Mouse (Mus musculus): ENCODE results near the gene Znhit6. TPM values are rescaled to one million over a fixed set of nuclear protein-coding genes. Genes with fewer than 3 reads are reported as not detected.

Gene Znhit6
- polyA plus RNA-seq, 1 experiment from 2014 or later = 26.0 TPM

DNA sequence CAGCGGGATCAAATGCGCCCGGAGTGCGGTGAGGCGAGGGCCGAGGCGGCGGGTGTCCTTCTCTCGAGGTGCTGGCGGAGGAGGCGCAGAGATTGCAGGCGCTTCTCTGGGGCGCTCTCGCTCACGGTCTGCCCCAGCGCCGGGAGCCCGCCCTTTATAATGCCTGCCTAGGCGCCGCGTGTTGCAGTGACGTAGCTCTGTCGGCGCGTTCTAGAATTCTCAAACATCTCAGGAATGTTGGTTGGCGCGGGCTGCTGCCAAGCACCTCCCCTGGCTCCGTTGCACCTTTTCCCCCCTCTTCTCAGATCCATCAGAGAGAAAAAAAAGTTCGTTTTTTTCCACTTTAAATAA lies 73.8 kb downstream of the Znhit6 start, which contains the start of gene Ccn1:
Ccn1 (minus strand) TSS at position 130 of the 351 bp plus-strand sequence.
- H3K4me2 ChIP-seq = peak within 1 kb of the TSS; percentile 80
- H3K27me3 ChIP-seq (ENCODE audit: control insufficient read depth, insufficient read depth, low read length) = no peaks in the 10 kb centered on the region
- H3K27ac ChIP-seq (ENCODE audit: low read depth, low read length) = peak within 1 kb of the TSS; percentile 95
- H3K4me3 ChIP-seq (ENCODE audit: low read depth, low read length) = peak within 1 kb of the TSS; percentile 89
- no peaks in the 10 kb centered on the region for H3K9me3 ChIP-seq (replicated peaks; ENCODE audit: control insufficient read depth, low read length)
- 0 out of 2 replicates have a peak, but pooled peaks cover 5% of the 10 kb centered on the region for H3K36me3 ChIP-seq (ENCODE audit: control insufficient read depth, insufficient read depth, low read length)
- peaks cover 42% of the 10 kb centered on the region for H3K4me1 ChIP-seq (ENCODE audit: control insufficient read depth, insufficient read depth, low read length)
- peak within 1 kb of the TSS; percentile 97 for H3K9ac ChIP-seq (ENCODE audit: low read depth, low read length)
- peak; percentile 50 for ATAC-seq (replicated peaks; ENCODE audit: insufficient number of reproducible peaks, low FRiP score, low TSS enrichment)
- WGBS (ENCODE audit: insufficient replicate concordance) = 0% methylated on average over 29 of the region's 29 CpGs

DNA sequence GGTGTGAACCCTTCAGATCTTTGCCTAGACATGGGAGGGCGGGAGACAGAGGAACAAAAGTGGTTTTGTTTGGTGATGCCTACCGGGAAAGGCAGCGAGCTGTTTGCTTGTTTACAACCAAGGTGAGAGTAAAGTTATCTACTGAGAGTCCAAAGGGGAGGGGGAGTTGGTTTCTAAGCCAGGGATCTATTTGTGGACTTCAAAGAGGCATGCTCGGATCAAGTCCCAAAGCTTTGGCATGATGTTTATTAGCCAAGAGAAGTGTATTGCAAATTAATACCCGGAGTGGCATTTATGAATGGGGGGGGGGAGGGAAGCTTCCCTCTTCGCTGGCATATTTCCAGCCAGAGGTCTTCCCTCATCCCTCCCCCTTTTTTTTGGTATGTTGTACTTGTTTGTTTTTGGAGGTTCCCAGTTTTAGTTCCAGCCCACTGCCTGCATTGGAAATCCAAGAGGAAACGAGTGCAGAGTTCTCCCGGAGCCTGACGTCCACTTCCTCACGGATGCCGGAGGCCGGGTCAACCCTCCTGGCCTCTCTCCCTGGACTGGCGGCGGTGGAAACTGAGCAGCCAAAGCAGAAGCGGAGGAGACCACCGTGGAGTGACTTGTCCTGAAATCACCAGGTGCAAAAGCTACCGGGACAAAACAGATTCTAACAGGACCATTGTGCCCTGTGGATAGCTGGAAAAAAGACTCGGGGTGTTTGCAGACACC lies 74.5 kb downstream of the Znhit6 start:
- Histone ChIP-seq H3K4me2 (peak overlapping the region; percentile 80), H3K36me3 (ENCODE audit: control insufficient read depth, insufficient read depth, low read length) (0 out of 2 replicates have a peak, but pooled peaks cover 5% of the 10 kb centered on the region), H3K4me1 (ENCODE audit: control insufficient read depth, insufficient read depth, low read length) (peaks cover 42% of the 10 kb centered on the region), H3K27ac (ENCODE audit: low read depth, low read length) (peak overlapping the region; percentile 95), H3K27me3 (ENCODE audit: control insufficient read depth, insufficient read depth, low read length) (no peaks in the 10 kb centered on the region), H3K4me3 (ENCODE audit: low read depth, low read length) (peak overlapping the region; percentile 89), H3K9ac (ENCODE audit: low read depth, low read length) (peak overlapping the region; percentile 97), H3K9me3 (replicated peaks; ENCODE audit: control insufficient read depth, low read length) (no peaks in the 10 kb centered on the region)
- ATAC-seq (replicated peaks; ENCODE audit: insufficient number of reproducible peaks, low FRiP score, low TSS enrichment) = no peak
- WGBS (ENCODE audit: insufficient replicate concordance) = 1% methylated on average over 18 of the region's 18 CpGs

DNA sequence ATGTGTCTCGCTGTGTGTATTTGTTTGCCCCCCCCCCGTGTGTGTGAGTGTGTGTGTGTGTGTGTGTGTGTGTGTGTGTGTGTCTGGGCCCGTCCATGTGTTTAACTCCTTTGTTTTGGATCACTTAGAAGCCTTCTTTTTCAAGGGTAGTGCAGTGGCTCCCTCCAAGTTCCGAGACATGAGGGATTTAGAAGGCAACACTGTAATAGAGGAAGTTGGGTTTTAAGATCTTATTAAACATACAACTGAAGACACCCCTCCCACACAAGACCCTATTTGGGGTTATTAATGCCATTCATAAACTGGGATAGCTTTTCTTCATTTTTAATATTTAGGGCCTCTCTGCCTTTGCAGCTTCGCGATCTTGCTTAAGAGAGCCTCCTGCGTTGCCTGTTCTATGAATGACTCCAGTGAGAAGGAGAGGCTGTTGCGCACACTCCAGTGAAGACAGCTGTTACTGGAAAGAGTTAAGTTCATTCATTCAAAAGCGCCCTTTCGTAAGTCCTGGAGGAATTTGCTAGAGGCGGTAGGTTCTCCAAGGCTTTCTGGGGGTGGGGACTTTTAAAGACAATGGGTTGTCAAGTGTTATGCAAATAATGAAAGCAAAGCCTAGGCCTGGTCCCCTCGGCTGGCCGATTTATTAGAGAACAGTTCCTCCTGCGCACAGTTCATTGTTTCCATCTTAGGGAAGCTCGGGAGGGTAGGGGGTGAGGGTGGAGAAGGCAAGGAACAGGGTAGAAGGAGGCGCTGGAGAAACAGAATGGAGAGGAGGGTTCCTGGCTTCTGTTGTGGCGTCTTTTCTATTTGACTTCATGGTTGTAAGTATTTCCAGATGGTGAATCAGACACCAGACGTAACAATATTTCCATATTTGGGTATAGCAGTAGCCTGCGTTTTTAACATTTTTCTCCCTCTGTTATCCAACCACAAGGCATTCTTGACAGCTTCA lies 75.3 kb downstream of the Znhit6 start:
- Histone ChIP-seq H3K9ac (ENCODE audit: low read depth, low read length) (peak overlapping the region; percentile 97), H3K9me3 (replicated peaks; ENCODE audit: control insufficient read depth, low read length) (no peaks in the 10 kb centered on the region), H3K27me3 (ENCODE audit: control insufficient read depth, insufficient read depth, low read length) (no peaks in the 10 kb centered on the region), H3K27ac (ENCODE audit: low read depth, low read length) (peak overlapping the region; percentile 95), H3K4me2 (peak overlapping the region; percentile 80), H3K36me3 (ENCODE audit: control insufficient read depth, insufficient read depth, low read length) (peaks cover 8% of the 10 kb centered on the region; the same call in 1 of the 2 replicates), H3K4me3 (ENCODE audit: low read depth, low read length) (peak overlapping the region; percentile 89), H3K4me1 (ENCODE audit: control insufficient read depth, insufficient read depth, low read length) (peaks cover 36% of the 10 kb centered on the region)
- WGBS (ENCODE audit: insufficient replicate concordance) = 3% methylated on average over 19 of the region's 19 CpGs
- no peak for ATAC-seq (replicated peaks; ENCODE audit: insufficient number of reproducible peaks, low FRiP score, low TSS enrichment)

DNA sequence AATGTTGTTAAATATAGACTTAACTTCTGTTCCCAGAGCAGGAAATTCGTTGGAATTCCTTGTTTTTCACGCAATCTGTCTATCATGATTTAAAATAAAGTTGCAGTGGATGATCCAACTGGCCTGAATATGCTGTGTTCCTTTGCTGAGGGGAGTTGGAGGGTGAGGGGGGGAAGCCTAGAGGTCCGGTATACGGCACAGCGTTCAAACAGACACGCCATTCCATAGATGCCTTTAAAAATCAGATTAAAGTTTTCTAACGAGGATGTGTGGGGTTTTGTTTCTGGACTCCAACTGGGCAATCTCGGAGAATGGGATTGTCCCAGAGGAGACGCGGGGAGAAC lies 75.9 kb downstream of the Znhit6 start:
- Histone ChIP-seq H3K27me3 (ENCODE audit: control insufficient read depth, insufficient read depth, low read length) (no peaks in the 10 kb centered on the region), H3K4me3 (ENCODE audit: low read depth, low read length) (peak overlapping the region; percentile 89), H3K4me2 (peak overlapping the region; percentile 80), H3K27ac (ENCODE audit: low read depth, low read length) (peak overlapping the region; percentile 95), H3K9me3 (replicated peaks; ENCODE audit: control insufficient read depth, low read length) (no peaks in the 10 kb centered on the region), H3K4me1 (ENCODE audit: control insufficient read depth, insufficient read depth, low read length) (peaks cover 36% of the 10 kb centered on the region), H3K36me3 (ENCODE audit: control insufficient read depth, insufficient read depth, low read length) (peaks cover 8% of the 10 kb centered on the region; the same call in 1 of the 2 replicates), H3K9ac (ENCODE audit: low read depth, low read length) (peak overlapping the region; percentile 97)
- no peak for ATAC-seq (replicated peaks; ENCODE audit: insufficient number of reproducible peaks, low FRiP score, low TSS enrichment)
- 1% methylated on average over 10 of the region's 10 CpGs for WGBS (ENCODE audit: insufficient replicate concordance)

DNA sequence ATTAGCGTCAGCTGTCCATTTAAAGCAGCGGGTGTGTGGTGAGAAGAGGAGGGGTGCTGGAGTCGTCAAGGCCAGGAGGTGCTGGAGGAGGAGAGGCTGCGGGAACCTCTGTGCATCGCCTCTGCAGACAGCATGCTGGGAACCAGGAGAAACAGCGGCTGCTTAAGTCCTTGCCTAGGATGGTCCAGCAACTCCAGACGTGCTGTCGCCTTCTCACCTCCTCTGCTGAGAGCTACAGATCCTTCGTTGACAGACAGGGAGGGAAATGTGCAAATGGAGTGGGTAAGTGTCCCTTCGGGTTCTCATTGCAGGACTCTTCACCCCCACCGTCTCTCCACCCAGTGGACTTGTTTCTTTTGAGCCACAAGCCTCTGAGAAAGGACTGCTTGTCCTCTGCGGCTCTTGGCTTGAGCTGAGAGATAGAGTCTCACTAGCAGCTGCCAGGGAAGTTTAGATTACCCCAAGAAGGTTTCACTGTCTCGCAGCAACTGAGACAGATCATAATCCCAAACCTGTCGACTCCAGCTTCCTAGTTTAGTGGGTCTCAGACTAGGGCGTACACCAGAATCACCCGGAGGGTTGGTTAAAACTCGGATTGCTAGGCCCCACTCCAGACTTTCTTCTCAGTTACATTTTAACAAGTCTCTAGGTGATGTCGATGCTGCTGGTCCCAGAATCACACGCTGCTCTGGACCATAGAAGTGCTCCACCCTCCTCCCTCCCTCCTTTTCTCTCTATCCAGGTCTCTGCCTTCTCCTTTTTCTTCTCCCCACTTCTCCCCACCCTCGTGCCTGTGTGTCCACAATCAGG lies 76.5 kb downstream of the Znhit6 start:
- no peaks in the 10 kb centered on the region for H3K27me3 ChIP-seq (ENCODE audit: control insufficient read depth, insufficient read depth, low read length)
- peak; percentile 20 for ATAC-seq (replicated peaks; ENCODE audit: insufficient number of reproducible peaks, low FRiP score, low TSS enrichment)
- H3K4me3 ChIP-seq (ENCODE audit: low read depth, low read length) = peak overlapping the region; percentile 89
- H3K4me1 ChIP-seq (ENCODE audit: control insufficient read depth, insufficient read depth, low read length) = peaks cover 32% of the 10 kb centered on the region
- 2% methylated on average over 20 of the region's 20 CpGs for WGBS (ENCODE audit: insufficient replicate concordance)
- peak overlapping the region; percentile 97 for H3K9ac ChIP-seq (ENCODE audit: low read depth, low read length)
- peaks cover 6% of the 10 kb centered on the region; the same call in 1 of the 2 replicates for H3K36me3 ChIP-seq (ENCODE audit: control insufficient read depth, insufficient read depth, low read length)
- peak overlapping the region; percentile 95 for H3K27ac ChIP-seq (ENCODE audit: low read depth, low read length)
- H3K9me3 ChIP-seq (replicated peaks; ENCODE audit: control insufficient read depth, low read length) = no peaks in the 10 kb centered on the region
- peak overlapping the region; percentile 80 for H3K4me2 ChIP-seq

DNA sequence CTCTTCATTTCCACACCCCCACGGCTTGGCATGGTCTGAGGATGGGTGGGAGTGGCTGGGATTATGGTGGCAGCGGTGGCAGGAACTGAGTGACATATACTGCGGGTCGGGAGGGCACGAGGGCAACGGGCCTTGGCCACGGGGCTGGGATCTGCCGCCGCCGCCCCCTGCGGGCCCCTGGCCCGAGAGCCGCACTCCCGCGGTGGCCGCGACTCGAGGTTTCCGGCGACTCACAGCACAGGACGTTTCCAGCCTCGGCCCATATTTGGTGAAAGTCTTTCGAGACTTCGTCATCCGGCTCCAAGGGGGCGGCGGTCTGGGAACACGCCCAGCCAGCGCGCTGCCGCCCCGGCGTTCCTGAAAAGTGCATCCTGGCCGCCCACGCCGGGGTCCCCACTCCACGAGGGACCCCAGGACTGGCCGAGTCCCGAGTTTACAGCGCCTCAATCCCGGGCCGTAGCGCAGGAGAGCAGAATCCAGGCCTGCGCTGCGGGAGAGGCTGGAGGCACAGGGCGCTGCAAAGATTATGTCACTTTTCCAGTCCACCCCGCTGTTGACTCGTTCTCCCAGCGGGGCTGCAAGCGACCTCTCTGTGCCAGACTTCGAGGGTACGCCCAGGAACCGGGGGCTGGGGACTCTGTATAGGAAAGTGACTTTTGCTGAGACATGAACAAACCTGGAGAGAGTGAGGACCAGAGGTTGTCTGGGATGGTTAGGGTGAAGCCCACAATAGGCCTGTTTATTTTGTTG lies 77.4 kb downstream of the Znhit6 start:
- Histone ChIP-seq H3K4me3 (ENCODE audit: low read depth, low read length) (peak overlapping the region; percentile 89), H3K27me3 (ENCODE audit: control insufficient read depth, insufficient read depth, low read length) (no peaks in the 10 kb centered on the region), H3K27ac (ENCODE audit: low read depth, low read length) (peak overlapping the region; percentile 95), H3K4me1 (ENCODE audit: control insufficient read depth, insufficient read depth, low read length) (peaks cover 32% of the 10 kb centered on the region), H3K9me3 (replicated peaks; ENCODE audit: control insufficient read depth, low read length) (no peaks in the 10 kb centered on the region), H3K4me2 (peak overlapping the region; percentile 80), H3K9ac (ENCODE audit: low read depth, low read length) (peak overlapping the region; percentile 97), H3K36me3 (ENCODE audit: control insufficient read depth, insufficient read depth, low read length) (peaks cover 3% of the 10 kb centered on the region; the same call in 1 of the 2 replicates)
- under 1% methylated on average over 53 of the region's 53 CpGs for WGBS (ENCODE audit: insufficient replicate concordance)
- ATAC-seq (replicated peaks; ENCODE audit: insufficient number of reproducible peaks, low FRiP score, low TSS enrichment) = peak; percentile 49

DNA sequence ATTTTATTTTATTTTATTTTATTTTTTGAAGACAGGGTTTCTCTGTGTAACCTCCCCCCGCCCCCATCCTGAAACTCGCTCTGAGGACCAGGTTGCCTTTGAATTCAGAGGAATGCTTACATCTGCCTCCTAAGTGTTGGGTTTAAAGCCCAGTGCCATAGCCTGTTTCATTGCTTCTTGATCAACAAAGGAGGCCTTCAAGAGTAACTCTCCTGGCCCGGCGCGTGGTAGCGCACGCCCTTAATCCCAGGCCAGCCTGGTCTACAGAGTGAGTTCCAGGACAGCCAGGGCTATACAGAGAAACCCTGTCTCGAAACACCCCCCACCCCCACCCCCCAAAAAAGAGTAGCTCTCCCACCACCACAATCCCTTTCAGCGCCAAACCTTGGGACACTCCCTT lies 78.0 kb downstream of the Znhit6 start:
- WGBS (ENCODE audit: insufficient replicate concordance) = 55% methylated on average over 9 of the region's 9 CpGs

More for the DNA sequence above, 78.0 kb downstream of the Znhit6 start:
- peak overlapping the region; percentile 97 for H3K9ac ChIP-seq (ENCODE audit: low read depth, low read length)
- H3K4me2 ChIP-seq = peak overlapping the region; percentile 80
- no peaks in the 10 kb centered on the region for H3K9me3 ChIP-seq (replicated peaks; ENCODE audit: control insufficient read depth, low read length)
- no peaks in the 10 kb centered on the region for H3K27me3 ChIP-seq (ENCODE audit: control insufficient read depth, insufficient read depth, low read length)
- ATAC-seq (replicated peaks; ENCODE audit: insufficient number of reproducible peaks, low FRiP score, low TSS enrichment) = no peak
- H3K36me3 ChIP-seq (ENCODE audit: control insufficient read depth, insufficient read depth, low read length) = peaks cover 3% of the 10 kb centered on the region; the same call in 1 of the 2 replicates
- peak overlapping the region; percentile 89 for H3K4me3 ChIP-seq (ENCODE audit: low read depth, low read length)
- peaks cover 32% of the 10 kb centered on the region for H3K4me1 ChIP-seq (ENCODE audit: control insufficient read depth, insufficient read depth, low read length)
- H3K27ac ChIP-seq (ENCODE audit: low read depth, low read length) = peak overlapping the region; percentile 95; the same call in 1 of the 2 replicates
